Mouse (Mus musculus) cerebellum, adult 2 months (tissue): ENCODE results near the gene Toe1.

Experiments
- CTCF ChIP-seq: fragments of 200-500 bp; IDR thresholded peaks from 2 replicates; pipeline ENCODE4 v1.5.1; 2011; ENCODE audit warnings: low read depth, mild to moderate bottlenecking, control low read depth, low read length, moderate library complexity, borderline replicate concordance; ENCODE audit not compliant: insufficient read depth
- POLR2A ChIP-seq: fragments of 200-500 bp; IDR thresholded peaks from 2 replicates; pipeline ENCODE4 v1.6.1; 2011; ENCODE audit warnings: low read length, control low read depth, borderline replicate concordance; ENCODE audit not compliant: insufficient read depth

DNA sequence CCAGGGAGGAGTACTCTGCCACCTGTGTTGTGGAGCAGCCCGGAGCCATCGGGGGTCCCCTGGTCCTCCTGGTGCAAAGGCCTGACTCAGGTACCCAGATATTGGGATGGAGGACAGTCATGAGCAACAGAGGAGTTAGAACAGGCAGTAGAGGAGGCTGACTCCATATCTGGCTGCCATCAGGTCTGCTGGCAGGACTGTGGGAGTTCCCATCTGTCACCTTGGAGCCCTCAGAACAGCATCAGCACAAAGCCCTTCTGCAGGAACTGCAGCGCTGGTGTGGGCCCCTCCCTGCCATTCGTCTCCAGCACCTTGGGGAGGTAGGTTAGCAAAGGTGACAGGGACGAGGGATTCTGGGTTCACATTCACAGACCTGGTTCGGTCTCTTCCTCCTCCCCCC, 10.0 kb upstream of the Toe1 start:
- TF ChIP-seq CTCF (no peak), POLR2A (no peak)
